Mouse (Mus musculus): ENCODE data around the gene Kcna4. TPM values are rescaled to one million over a fixed set of nuclear protein-coding genes. Genes with fewer than 3 reads are reported as not detected.

Kcna4 gene
- total RNA-seq, 1 experiment from 2014 or later, result not detected

Other genes with a start within 250 kb of the Kcna4 start
- gene Fshb, start 231.0 kb upstream of the Kcna4 start, total RNA-seq (2017), result not detected in 2 replicates

Measured in hematopoietic stem cell, adult 5-6 weeks (primary cell).